Comparison of ENCODE assay signal across 8 mouse cellular contexts in genomic region chr12:116486404-116486730, GRCm38 (mm10). TPM values are rescaled to one million over a fixed set of nuclear protein-coding genes. Genes with fewer than 3 reads are reported as not detected.
DNase-seq lines count a peak whose midpoint lies in the region; ATAC-seq and TF ChIP-seq lines count a peak whose summit lies in the region.

No protein-coding gene starts in this region.

- no peak for DNase-seq in lung, postnatal 10 days
- DNase-seq in liver, embryonic 14.5 days (ENCODE audit: low read depth in 3 of 3, low spot score in 3 of 3), result no peak
- no peak for DNase-seq in left cerebral cortex, postnatal 4 days
- no peak for DNase-seq in c-Kit-positive CD71-positive TER-119-positive erythroid progenitor cells, embryonic 14.5 days (ENCODE audit: low spot score)

- H3K4me2 ChIP-seq in lung, embryonic 16.5 days (ENCODE audit: low read depth, low read length), result peak overlapping the region; percentile 97
- H3K4me2 ChIP-seq in forebrain, embryonic 16.5 days (ENCODE audit: low read length), result peak overlapping the region; percentile 81
- peak overlapping the region; percentile 58 for H3K4me2 ChIP-seq in liver, embryonic 14.5 days (ENCODE audit: low read depth)

- no peaks in the 10 kb centered on the region for H3K9me3 ChIP-seq in lung, embryonic 16.5 days (ENCODE audit: control insufficient read depth, low read length)
- H3K9me3 ChIP-seq in forebrain, embryonic 16.5 days (ENCODE audit: control insufficient read depth, low read length), result no peaks in the 10 kb centered on the region
- H3K9me3 ChIP-seq in liver, embryonic 14.5 days (ENCODE audit: control insufficient read depth, low read length), result no peaks in the 10 kb centered on the region

- no peak overlapping the region for H3K27ac ChIP-seq in lung, embryonic 16.5 days (ENCODE audit: low read length)
- peak overlapping the region; percentile 87 for H3K27ac ChIP-seq in forebrain, embryonic 16.5 days (ENCODE audit: low read length)
- no peak overlapping the region for H3K27ac ChIP-seq in liver, embryonic 14.5 days
- H3K27ac ChIP-seq in small intestine, adult 2 months (ENCODE audit: insufficient read depth, low read depth, low read length), result no peak overlapping the region

- TF ChIP-seq CTCF in liver, embryonic 14.5 days (IDR thresholded peaks at IDR 0.05; ENCODE audit: low read depth), result no peak
- TF ChIP-seq CTCF in small intestine, adult 2 months (IDR thresholded peaks at IDR 0.05; ENCODE audit: extremely low read depth, insufficient read length, insufficient replicate concordance, low read depth, low read length), result no peak

- no peaks in the 10 kb centered on the region for H3K36me3 ChIP-seq in lung, embryonic 16.5 days (ENCODE audit: control insufficient read depth, insufficient read depth, low read length)
- no peaks in the 10 kb centered on the region for H3K36me3 ChIP-seq in forebrain, embryonic 16.5 days (ENCODE audit: control insufficient read depth, insufficient read depth)
- H3K36me3 ChIP-seq in liver, embryonic 14.5 days (replicated peaks; ENCODE audit: control insufficient read depth, insufficient read depth, low read depth), result no peaks in the 10 kb centered on the region
- no peaks in the 10 kb centered on the region for H3K36me3 ChIP-seq in small intestine, adult 2 months (ENCODE audit: control insufficient read depth, insufficient read depth, low read length)

- no peak overlapping the region for H3K9ac ChIP-seq in lung, embryonic 16.5 days (ENCODE audit: low read length)
- H3K9ac ChIP-seq in forebrain, embryonic 16.5 days (replicated peaks; ENCODE audit: low read depth, low read length), result peak overlapping the region; percentile 81
- no peak overlapping the region for H3K9ac ChIP-seq in liver, embryonic 14.5 days (replicated peaks)

- intact Hi-C loops in left cerebral cortex, postnatal 4 days (cut with DNase I), result loop anchor here (5.0 to 10.0 kb wide), 2 partner anchors 118 to 136 kb away; no protein-coding TSS in a partner anchor

- no peak for TF ChIP-seq EP300 in liver, embryonic 14.5 days (IDR thresholded peaks at IDR 0.05; ENCODE audit: low read depth)

- H3K4me3 ChIP-seq in lung, embryonic 16.5 days (ENCODE audit: low read length), result peak overlapping the region; percentile 56
- H3K4me3 ChIP-seq in forebrain, embryonic 16.5 days (replicated peaks; ENCODE audit: low read length), result peak overlapping the region; percentile 73
- no peak overlapping the region for H3K4me3 ChIP-seq in liver, embryonic 14.5 days (ENCODE audit: insufficient read depth in 1 of 2, low read depth in 2 of 2, low read length in 2 of 2)
- H3K4me3 ChIP-seq in small intestine, adult 2 months (ENCODE audit: low read depth, low read length), result peak overlapping the region; percentile 63

- peaks cover 6% of the 10 kb centered on the region for H3K4me1 ChIP-seq in lung, embryonic 16.5 days (replicated peaks; ENCODE audit: control insufficient read depth, insufficient read depth, low read length)
- H3K4me1 ChIP-seq in forebrain, embryonic 16.5 days (replicated peaks; ENCODE audit: control insufficient read depth, insufficient read depth, low read length), result peaks cover 11% of the 10 kb centered on the region
- H3K4me1 ChIP-seq in liver, embryonic 14.5 days (replicated peaks; ENCODE audit: control insufficient read depth in 2 of 2, insufficient read depth in 2 of 2, low read length in 1 of 2), result peaks cover 0 to 2% of the 10 kb centered on the region in 2 experiments; a peak in 1 of 4 replicates
- H3K4me1 ChIP-seq in small intestine, adult 2 months (ENCODE audit: control insufficient read depth, insufficient read depth, insufficient read length, low read length), result peaks cover 8% of the 10 kb centered on the region

- 4% methylated on average over 10 of the region's 10 CpGs for WGBS in lung, embryonic 16.5 days
- WGBS in forebrain, embryonic 16.5 days, result under 1% methylated on average over 10 of the region's 10 CpGs
- whole genome bisulfite sequencing in liver, embryonic 14.5 days (ENCODE audit: insufficient replicate concordance), result 7% methylated on average over 9 of the region's 10 CpGs
- 4% methylated on average over 10 of the region's 10 CpGs for WGBS in small intestine, adult 2 months

- TF ChIP-seq POLR2A in small intestine, adult 2 months (IDR thresholded peaks at IDR 0.05; ENCODE audit: low read depth, low read length), result no peak

- ATAC-seq in lung, embryonic 16.5 days (ENCODE audit: low read depth), result no peak
- peak; percentile 18; the same call in 1 of the 2 replicates for ATAC-seq in forebrain, embryonic 16.5 days
- ATAC-seq in liver, embryonic 14.5 days (ENCODE audit: insufficient read depth), result no peak
- ATAC-seq in granulocyte monocyte progenitor cell, adult 5-6 weeks (replicated peaks; ENCODE audit: poor library complexity, severe bottlenecking), result no peak

- H3K27me3 ChIP-seq in lung, embryonic 16.5 days (ENCODE audit: control insufficient read depth, insufficient read depth, low read depth, low read length), result peaks cover 9% of the 10 kb centered on the region; the same call in 1 of the 2 replicates
- H3K27me3 ChIP-seq in forebrain, embryonic 16.5 days (replicated peaks; ENCODE audit: control insufficient read depth, insufficient read depth, low read length), result 0 out of 2 replicates have a peak, but pooled peaks cover 2% of the 10 kb centered on the region
- peaks cover 12% of the 10 kb centered on the region for H3K27me3 ChIP-seq in liver, embryonic 14.5 days (ENCODE audit: control insufficient read depth, insufficient read depth, low read length)
- no peaks in the 10 kb centered on the region; the same call in 1 of the 2 replicates for H3K27me3 ChIP-seq in small intestine, adult 2 months (ENCODE audit: control insufficient read depth, insufficient read depth, low read length)

RNA-seq across cellular contexts. Expression of gene Ptprn2, which starts 0.8 kb away (rescaled TPM):
- 0.13 and 0.19 TPM in 2 replicates for polyA plus RNA-seq in lung, embryonic 16.5 days (2015; fragmentation: Nextera tagmentation; extraction: Ambion mirVana)
- 7.9 and 11.5 TPM in 2 replicates for polyA plus RNA-seq in forebrain, embryonic 16.5 days (2015; fragmentation: Nextera tagmentation; extraction: Ambion mirVana)
- 0.02 and 0.04 TPM in 2 replicates for polyA plus RNA-seq in liver, embryonic 14.5 days (2012; rRNA removed)
- not detected in 2 replicates for polyA plus RNA-seq in liver, embryonic 14.5 days (2014; fragmentation: Nextera tagmentation; extraction: Ambion mirVana)
- polyA plus RNA-seq in small intestine, adult 2 months (2012; rRNA removed), result 11.6 and 15.3 TPM in 2 replicates
- total RNA-seq in left cerebral cortex, postnatal 4 days (2021), result 100 to 1,000 TPM; 172 to 180 TPM
- total RNA-seq in granulocyte monocyte progenitor cell, adult 5-6 weeks (2014; fragmentation: Nextera tagmentation), result not detected in 2 replicates
- not detected in 2 replicates for total RNA-seq in granulocyte monocyte progenitor cell, adult 5-6 weeks (2017)

Comparison
In these comparisons a context has a peak if more than half of its experiments do, and no peak if none do; other contexts are left out.
1. H3K4me3 ChIP-seq: peak in lung, embryonic 16.5 days (single experiment), forebrain, embryonic 16.5 days (single experiment) and small intestine, adult 2 months (single experiment); none in liver, embryonic 14.5 days (0 of 2).
2. Peak in every context shown above with its lines, with median percentiles within 50 percentile points of each other: H3K4me2 ChIP-seq.